Mouse (Mus musculus): ENCODE results near the gene Lce6a.

GRCm38 (mm10) chr3:92598429-92598828 is 23.0 kb downstream of the Lce6a start:
- TF ChIP-seq POLR2A (IDR thresholded peaks at IDR 0.05; ENCODE audit: control insufficient read depth, low read depth, low read length) = no peak
- TF ChIP-seq CTCF (IDR thresholded peaks at IDR 0.05; ENCODE audit: control insufficient read depth, insufficient read depth, insufficient replicate concordance, low read depth, low read length) = no peak

Measured in testis, adult 2 months (tissue).